Mouse (Mus musculus): ENCODE results near the gene Sod3. TPM values are rescaled to one million over a fixed set of nuclear protein-coding genes. Genes with fewer than 3 reads are reported as not detected.

Sod3 gene
- polyA plus RNA-seq, 1 experiment from 2014 or later = 0.92 TPM

Other genes starting within 250 kb of the Sod3 start
- gene Dhx15, start 173.3 kb upstream of the Sod3 start, polyA plus RNA-seq (2014; fragmentation: Nextera tagmentation; extraction: Ambion mirVana) = 68.8 and 70.5 TPM in 2 replicates
- gene Ccdc149, start 107.7 kb downstream of the Sod3 start, polyA plus RNA-seq (2014; fragmentation: Nextera tagmentation; extraction: Ambion mirVana) = 11.6 and 12.3 TPM in 2 replicates
- gene Lgi2, start 202.7 kb downstream of the Sod3 start, polyA plus RNA-seq (2014; fragmentation: Nextera tagmentation; extraction: Ambion mirVana) = 6.3 and 8.6 TPM in 2 replicates